Mouse (Mus musculus): ENCODE results near the gene Adam12. TPM values are rescaled to one million over a fixed set of nuclear protein-coding genes. Genes with fewer than 3 reads are reported as not detected.

Gene Adam12
- polyA plus RNA-seq, 1 experiment from 2014 or later = 4.8 TPM

- Histone ChIP-seq H3K4me2 (ENCODE audit: low read depth, low read length) (no peak overlapping the region), H3K27ac (replicated peaks; ENCODE audit: low read depth, low read length) (no peak overlapping the region), H3K9ac (replicated peaks; ENCODE audit: low read length) (no peak overlapping the region), H3K27me3 (ENCODE audit: control insufficient read depth, insufficient read depth, low read length) (no peaks in the 10 kb centered on the region), H3K36me3 (replicated peaks; ENCODE audit: control insufficient read depth, insufficient read depth, low read depth, low read length) (no peaks in the 10 kb centered on the region), H3K4me3 (ENCODE audit: low read depth, low read length) (no peak overlapping the region), H3K9me3 (replicated peaks; ENCODE audit: control insufficient read depth, low read length) (no peaks in the 10 kb centered on the region), H3K4me1 (ENCODE audit: control insufficient read depth, insufficient read depth, low read length) (no peaks in the 10 kb centered on the region)
- DNase-seq (ENCODE audit: low spot score) = no peak
- ATAC-seq (replicated peaks; ENCODE audit: insufficient number of reproducible peaks, low FRiP score, low TSS enrichment, low read depth) = no peak
- 79% methylated on average over 4 of the region's 4 CpGs for WGBS
These were observed 392.4 kb downstream of the Adam12 start for GRCm38 (mm10) chr7:133839546-133839945.

Small RNA genes within 50 kb of the gene (microRNA-seq; reads per million reads assigned to microRNA genes)
- not detected for gene Gm23631 (ENCODE audit: borderline number of aligned reads)

Other genes with a start within 250 kb of the Adam12 start
- gene D7Ertd443e, start 153.5 kb upstream of the Adam12 start, polyA plus RNA-seq (2014; fragmentation: Nextera tagmentation; extraction: Ambion mirVana) = 0.07 and 0.18 TPM in 2 replicates

Data from embryonic facial prominence, embryonic 11.5 days (tissue).